Mouse (Mus musculus) stomach, embryonic 16.5 days (tissue): ENCODE measurements around the gene Prex1. TPM values are rescaled to one million over a fixed set of nuclear protein-coding genes. Genes with fewer than 3 reads are reported as not detected.

ENCODE experiments used
- ATAC-seq: fragments of 200-750 bp; cut with Nextera tagmentation; 2 replicates; pipeline ENCODE4 v1.8.0; 2017; ENCODE audit warnings: moderate number of reproducible peaks, moderate TSS enrichment; ENCODE audit not compliant: insufficient read depth, low FRiP score
- H3K27ac ChIP-seq: fragments of 300-500 bp; sonication (generic); 2 replicates; pipeline ENCODE4 v1.5.1; 2014; ENCODE audit warnings: low read length
- H3K27me3 ChIP-seq: fragments of 300-500 bp; sonication (generic); 2 replicates; pipeline ENCODE4 v1.6.1; 2014; ENCODE audit warnings: low read length, control low read depth, mixed read lengths; ENCODE audit not compliant: control insufficient read depth, insufficient read depth
- H3K36me3 ChIP-seq: fragments of 300-500 bp; sonication (generic); 2 replicates; pipeline ENCODE4 v1.6.1; 2014; ENCODE audit warnings: low read length; ENCODE audit not compliant: control insufficient read depth, insufficient read depth
- H3K4me1 ChIP-seq: fragments of 300-500 bp; sonication (generic); 2 replicates; pipeline ENCODE4 v1.6.1; 2014; ENCODE audit warnings: low read length, control low read depth, mixed read lengths; ENCODE audit not compliant: control insufficient read depth, insufficient read depth
- H3K4me2 ChIP-seq: fragments of 300-500 bp; sonication (generic); 2 replicates; pipeline ENCODE4 v1.6.1; 2014; ENCODE audit warnings: low read depth, low read length, mixed read lengths
- H3K4me3 ChIP-seq: fragments of 300-500 bp; sonication (generic); replicated peaks from 2 replicates; pipeline ENCODE4 v1.5.1; 2014; ENCODE audit warnings: mild to moderate bottlenecking, low read length
- H3K9ac ChIP-seq: fragments of 300-500 bp; sonication (generic); 2 replicates; pipeline ENCODE4 v1.6.1; 2014; ENCODE audit warnings: low read length
- H3K9me3 ChIP-seq: fragments of 300-500 bp; sonication (generic); replicated peaks from 2 replicates; pipeline ENCODE4 v1.6.1; 2016; ENCODE audit warnings: low read length, control low read depth; ENCODE audit not compliant: control insufficient read depth
- whole genome bisulfite sequencing: fragments of 180-500 bp; shearing (Covaris S2); extraction: QIAGEN DNeasy Blood & Tissue Kit; methylation state at CpG from one replicate; pipeline ENCODE4 v1.1.7; 2014; 5-methylcytosine and 5-hydroxymethylcytosine counted together
- polyA plus RNA-seq: library from polyadenylated mRNA; unstranded; fragments of >200 nt; fragmentation: Nextera tagmentation; extraction: Ambion mirVana; gene quantifications from 2 replicates; pipeline ENCODE4 v1.2.1, GENCODE M21; 2015

The Prex1 gene
- polyA plus RNA-seq, 1 experiment from 2014 or later, result 11.0 TPM

DNA sequence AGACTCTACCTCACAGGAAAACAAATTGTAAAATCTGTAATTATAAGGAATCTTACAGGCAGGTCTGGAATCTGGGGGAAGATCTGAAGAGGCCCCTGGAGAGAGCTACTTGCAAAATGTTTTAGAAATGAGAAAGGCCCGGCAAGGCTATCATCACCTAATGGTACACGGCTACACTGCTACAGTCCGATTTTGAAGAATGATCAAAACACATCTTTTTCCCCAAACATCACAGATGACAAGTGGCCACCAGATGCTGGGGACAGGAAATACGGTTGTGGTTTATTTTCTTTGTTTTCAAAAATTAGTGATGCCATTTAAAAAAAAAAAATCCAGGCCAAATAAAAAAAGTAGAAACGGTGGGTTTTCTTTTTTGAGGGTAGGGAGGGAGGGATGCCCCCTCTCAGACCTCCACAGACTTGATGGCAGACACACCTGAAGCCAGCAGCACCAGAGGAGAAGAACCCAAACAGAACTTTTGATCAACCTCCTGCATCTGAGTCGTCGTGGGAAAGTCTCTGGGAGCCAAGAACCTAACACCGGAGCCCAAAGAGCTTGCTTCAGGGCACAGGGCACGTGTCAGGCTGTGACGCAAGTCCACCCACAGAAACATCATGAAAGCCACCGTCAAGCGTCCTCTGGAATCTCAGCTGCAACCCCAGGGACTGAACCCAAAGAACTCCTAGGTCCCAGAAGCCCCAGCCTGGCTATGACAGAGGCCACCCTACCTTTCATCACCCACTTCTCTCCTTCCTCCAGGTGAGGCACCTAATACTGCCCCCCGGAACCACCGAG lies 41.3 kb downstream of the Prex1 start:
- Histone ChIP-seq H3K9me3 (no peaks in the 10 kb centered on the region), H3K36me3 (no peaks in the 10 kb centered on the region), H3K4me3 (no peak overlapping the region), H3K27ac (no peak overlapping the region), H3K4me1 (peaks cover 25% of the 10 kb centered on the region; the same call in 1 of the 2 replicates), H3K4me2 (no peak overlapping the region), H3K27me3 (no peaks in the 10 kb centered on the region), H3K9ac (no peak overlapping the region)
- 83% methylated on average over 14 of the region's 14 CpGs for WGBS
- no peak for ATAC-seq

DNA sequence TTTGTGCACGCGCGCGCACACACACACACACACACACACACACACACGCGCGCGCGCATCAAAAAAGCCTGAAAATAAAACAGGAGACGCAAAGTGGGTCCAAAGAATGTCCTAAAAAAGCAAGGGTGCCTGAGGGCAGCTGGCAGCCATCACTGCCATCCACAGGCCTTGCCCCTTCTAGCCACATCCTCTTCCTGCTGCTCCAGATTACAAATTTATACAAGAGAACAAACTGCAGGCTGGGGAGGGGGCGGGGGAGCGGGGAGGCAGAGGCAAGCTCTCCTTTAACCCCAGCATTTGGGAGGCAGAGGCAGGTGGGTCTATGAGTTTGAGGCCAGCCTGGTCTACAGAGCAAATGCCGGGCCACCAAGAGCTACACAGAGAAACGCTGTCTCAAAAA lies 42.0 kb downstream of the Prex1 start:
- Histone ChIP-seq H3K4me3 (no peak overlapping the region), H3K9me3 (no peaks in the 10 kb centered on the region), H3K4me2 (no peak overlapping the region), H3K9ac (no peak overlapping the region), H3K4me1 (peaks cover 25% of the 10 kb centered on the region; the same call in 1 of the 2 replicates), H3K27ac (no peak overlapping the region), H3K27me3 (no peaks in the 10 kb centered on the region), H3K36me3 (no peaks in the 10 kb centered on the region)
- 85% methylated on average over 14 of the region's 14 CpGs for WGBS
- ATAC-seq, result no peak

DNA sequence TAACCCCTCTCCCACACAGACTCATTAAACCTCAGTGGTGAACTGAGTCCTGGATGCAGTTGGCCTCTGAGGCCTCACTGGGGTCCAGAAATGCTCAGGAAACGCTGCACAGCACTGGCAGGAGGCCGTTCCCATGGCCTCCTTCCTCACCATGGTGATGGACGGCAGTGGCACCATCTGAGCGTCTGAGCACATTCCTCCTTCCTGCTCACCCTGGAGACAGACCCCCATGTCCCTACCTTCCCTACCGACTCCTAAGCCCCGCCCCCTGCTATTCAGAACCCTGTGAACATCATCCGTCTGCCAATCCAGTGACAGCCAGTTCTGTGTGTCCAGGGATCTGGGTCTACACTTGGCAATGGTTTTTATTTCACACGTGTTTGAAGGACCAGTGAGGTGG lies 42.6 kb downstream of the Prex1 start:
- no peak overlapping the region for H3K4me3 ChIP-seq
- H3K9ac ChIP-seq, result no peak overlapping the region
- H3K36me3 ChIP-seq, result no peaks in the 10 kb centered on the region
- no peak for ATAC-seq
- no peaks in the 10 kb centered on the region for H3K9me3 ChIP-seq
- H3K4me2 ChIP-seq, result no peak overlapping the region
- no peak overlapping the region for H3K27ac ChIP-seq
- peaks cover 23% of the 10 kb centered on the region; the same call in 1 of the 2 replicates for H3K4me1 ChIP-seq
- WGBS, result 39% methylated on average over 8 of the region's 8 CpGs
- H3K27me3 ChIP-seq, result no peaks in the 10 kb centered on the region

- Histone ChIP-seq H3K36me3 (no peaks in the 10 kb centered on the region), H3K9me3 (no peaks in the 10 kb centered on the region), H3K4me3 (no peak overlapping the region), H3K27me3 (no peaks in the 10 kb centered on the region), H3K9ac (no peak overlapping the region), H3K4me1 (peaks cover 15% of the 10 kb centered on the region; the same call in 1 of the 2 replicates), H3K4me2 (no peak overlapping the region), H3K27ac (no peak overlapping the region)
- no peak for ATAC-seq
- 73% methylated on average over 9 of the region's 9 CpGs for WGBS
Measured at GRCm38 (mm10) chr2:166669922-166670321, 43.7 kb downstream of the Prex1 start.

GRCm38 (mm10) chr2:166667790-166668695 lies 45.6 kb downstream of the Prex1 start:
- Histone ChIP-seq H3K4me2 (no peak overlapping the region), H3K9ac (no peak overlapping the region; the same call in 1 of the 2 replicates), H3K4me3 (no peak overlapping the region), H3K4me1 (peaks cover 10% of the 10 kb centered on the region; the same call in 1 of the 2 replicates), H3K36me3 (no peaks in the 10 kb centered on the region), H3K27ac (no peak overlapping the region), H3K9me3 (no peaks in the 10 kb centered on the region), H3K27me3 (no peaks in the 10 kb centered on the region)
- ATAC-seq, result no peak
- WGBS, result 49% methylated on average over 22 of the region's 22 CpGs

DNA sequence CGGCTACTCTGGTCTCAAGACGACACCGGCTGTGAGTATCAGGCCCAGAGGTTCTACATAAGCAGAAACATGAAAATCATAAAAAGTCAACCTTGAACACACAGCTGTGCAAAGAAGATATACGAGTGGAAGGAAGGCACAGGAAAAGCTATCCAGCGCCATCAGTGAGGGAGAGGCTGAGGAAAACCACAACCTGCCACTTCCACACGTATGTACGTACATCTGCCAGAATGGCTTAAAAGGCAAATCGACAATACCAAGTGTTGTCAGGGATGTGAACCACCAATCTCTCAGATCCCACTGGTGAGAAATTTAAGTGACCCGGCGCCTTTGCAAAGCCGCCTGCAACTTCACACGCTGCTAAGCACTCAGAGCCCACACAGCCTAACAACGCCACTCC lies 47.5 kb downstream of the Prex1 start:
- no peak overlapping the region for H3K27ac ChIP-seq
- 83% methylated on average over 13 of the region's 13 CpGs for WGBS
- no peak for ATAC-seq
- H3K9me3 ChIP-seq, result no peaks in the 10 kb centered on the region
- H3K4me2 ChIP-seq, result no peak overlapping the region
- no peaks in the 10 kb centered on the region for H3K36me3 ChIP-seq
- H3K9ac ChIP-seq, result no peak overlapping the region
- no peaks in the 10 kb centered on the region for H3K27me3 ChIP-seq
- H3K4me1 ChIP-seq, result peaks cover 6% of the 10 kb centered on the region; the same call in 1 of the 2 replicates
- no peak overlapping the region for H3K4me3 ChIP-seq

GRCm38 (mm10) chr2:166665244-166665922 lies 48.2 kb downstream of the Prex1 start:
- H3K36me3 ChIP-seq, result no peaks in the 10 kb centered on the region
- no peak overlapping the region for H3K4me3 ChIP-seq
- no peaks in the 10 kb centered on the region for H3K27me3 ChIP-seq
- no peak overlapping the region for H3K9ac ChIP-seq
- no peaks in the 10 kb centered on the region for H3K9me3 ChIP-seq
- no peak overlapping the region for H3K4me2 ChIP-seq
- peaks cover 6% of the 10 kb centered on the region; the same call in 1 of the 2 replicates for H3K4me1 ChIP-seq
- 67% methylated on average over 6 of the region's 6 CpGs for WGBS
- no peak overlapping the region for H3K27ac ChIP-seq
- ATAC-seq, result no peak

- ATAC-seq, result no peak
- Histone ChIP-seq H3K27me3 (no peaks in the 10 kb centered on the region), H3K9me3 (no peaks in the 10 kb centered on the region), H3K36me3 (no peaks in the 10 kb centered on the region), H3K4me2 (no peak overlapping the region), H3K9ac (no peak overlapping the region), H3K27ac (no peak overlapping the region), H3K4me1 (peaks cover 6% of the 10 kb centered on the region; the same call in 1 of the 2 replicates), H3K4me3 (no peak overlapping the region)
- WGBS, result 80% methylated on average over 15 of the region's 15 CpGs
Measured at GRCm38 (mm10) chr2:166664506-166664905, 49.1 kb downstream of the Prex1 start.
